Mouse (Mus musculus) neural tube, embryonic 14.5 days (tissue): Measurements from ENCODE around the gene Scel. TPM values are rescaled to one million over a fixed set of nuclear protein-coding genes. Genes with fewer than 3 reads are reported as not detected.

Experiments
- ATAC-seq: fragments of 200-750 bp; cut with Nextera tagmentation; 2 replicates; pipeline ENCODE4 v1.8.0; 2017; ENCODE audit warnings: low read depth, mild to moderate bottlenecking, moderate TSS enrichment, moderate library complexity
- H3K27ac ChIP-seq: fragments of 300-500 bp; sonication (generic); 2 replicates; pipeline ENCODE4 v1.5.1; 2014; ENCODE audit warnings: low read depth, mild to moderate bottlenecking, control low read depth, low read length, moderate library complexity, mixed read lengths
- H3K27me3 ChIP-seq: fragments of 300-500 bp; sonication (generic); 2 replicates; pipeline ENCODE4 v1.6.1; 2014; ENCODE audit warnings: low read length; ENCODE audit not compliant: control insufficient read depth, insufficient read depth
- H3K36me3 ChIP-seq: fragments of 300-500 bp; sonication (generic); 2 replicates; pipeline ENCODE4 v1.6.1; 2014; ENCODE audit warnings: low read length, mixed read lengths; ENCODE audit not compliant: control insufficient read depth, insufficient read depth
- H3K4me1 ChIP-seq: fragments of 300-500 bp; sonication (generic); 2 replicates; pipeline ENCODE4 v1.6.1; 2014; ENCODE audit warnings: low read length; ENCODE audit not compliant: control insufficient read depth, insufficient read depth
- H3K4me2 ChIP-seq: fragments of 300-500 bp; sonication (generic); 2 replicates; pipeline ENCODE4 v1.6.1; 2014; ENCODE audit warnings: mild to moderate bottlenecking, low read depth, low read length, control low read depth
- H3K4me3 ChIP-seq: fragments of 300-500 bp; sonication (generic); 2 replicates; pipeline ENCODE4 v1.5.1; 2014; ENCODE audit warnings: low read depth, low read length, control low read depth, mixed read lengths
- H3K9ac ChIP-seq: fragments of 300-500 bp; sonication (generic); replicated peaks from 2 replicates; pipeline ENCODE4 v1.6.1; 2014; ENCODE audit warnings: low read depth, mild to moderate bottlenecking, control low read depth, low read length, mixed read lengths
- H3K9me3 ChIP-seq: fragments of 300-500 bp; sonication (generic); 2 replicates; pipeline ENCODE4 v1.6.1; 2016; ENCODE audit warnings: low read length; ENCODE audit not compliant: control insufficient read depth
- WGBS: fragments of 180-500 bp; shearing (Covaris S2); extraction: QIAGEN DNeasy Blood & Tissue Kit; methylation state at CpG from one replicate; pipeline ENCODE4 v1.1.7; 2014; 5-methylcytosine and 5-hydroxymethylcytosine counted together
- polyA plus RNA-seq: library from polyadenylated mRNA; unstranded; fragments of >200 nt; fragmentation: Nextera tagmentation; extraction: Ambion mirVana; gene quantifications from 2 replicates; pipeline ENCODE4 v1.2.1, GENCODE M21; 2014

Gene Scel
- polyA plus RNA-seq, 1 experiment from 2014 or later = 0.13 TPM

GRCm38 (mm10) chr14:103619756-103620155 lies 106.6 kb downstream of the Scel start:
- Histone ChIP-seq H3K27me3 (no peaks in the 10 kb centered on the region), H3K4me1 (no peaks in the 10 kb centered on the region), H3K4me3 (no peak overlapping the region), H3K9ac (no peak overlapping the region), H3K4me2 (no peak overlapping the region), H3K27ac (no peak overlapping the region), H3K36me3 (no peaks in the 10 kb centered on the region), H3K9me3 (no peaks in the 10 kb centered on the region)
- ATAC-seq = no peak
- 92% methylated on average over 4 of the region's 4 CpGs for WGBS

GRCm38 (mm10) chr14:103621207-103621606 lies 108.1 kb downstream of the Scel start:
- Histone ChIP-seq H3K27me3 (no peaks in the 10 kb centered on the region), H3K36me3 (no peaks in the 10 kb centered on the region), H3K4me1 (no peaks in the 10 kb centered on the region), H3K9me3 (no peaks in the 10 kb centered on the region), H3K27ac (no peak overlapping the region), H3K9ac (no peak overlapping the region), H3K4me3 (no peak overlapping the region), H3K4me2 (no peak overlapping the region)
- WGBS = 88% methylated on average over 2 of the region's 2 CpGs
- no peak for ATAC-seq

GRCm38 (mm10) chr14:103626100-103626499 lies 113.0 kb downstream of the Scel start:
- Histone ChIP-seq H3K9me3 (no peaks in the 10 kb centered on the region), H3K27ac (no peak overlapping the region), H3K4me3 (no peak overlapping the region), H3K9ac (no peak overlapping the region), H3K4me1 (no peaks in the 10 kb centered on the region), H3K4me2 (no peak overlapping the region), H3K36me3 (no peaks in the 10 kb centered on the region), H3K27me3 (no peaks in the 10 kb centered on the region)
- WGBS = 96% methylated on average over 6 of the region's 6 CpGs
- no peak for ATAC-seq

- Histone ChIP-seq H3K27ac (no peak overlapping the region), H3K4me3 (no peak overlapping the region), H3K27me3 (no peaks in the 10 kb centered on the region), H3K9me3 (no peaks in the 10 kb centered on the region), H3K4me2 (no peak overlapping the region), H3K4me1 (no peaks in the 10 kb centered on the region), H3K9ac (no peak overlapping the region), H3K36me3 (no peaks in the 10 kb centered on the region)
- WGBS = 92% methylated on average over 7 of the region's 7 CpGs
- no peak for ATAC-seq
Measured at GRCm38 (mm10) chr14:103629639-103630364, 116.7 kb downstream of the Scel start.

- no peak for ATAC-seq
- no peaks in the 10 kb centered on the region for H3K36me3 ChIP-seq
- 87% methylated on average over 8 of the region's 8 CpGs for WGBS
- H3K4me3 ChIP-seq = no peak overlapping the region
- H3K4me1 ChIP-seq = no peaks in the 10 kb centered on the region
- H3K27ac ChIP-seq = no peak overlapping the region
- no peak overlapping the region for H3K4me2 ChIP-seq
- H3K9ac ChIP-seq = no peak overlapping the region
- no peaks in the 10 kb centered on the region for H3K27me3 ChIP-seq
- H3K9me3 ChIP-seq = no peaks in the 10 kb centered on the region
Measured at GRCm38 (mm10) chr14:103630545-103630944, 117.4 kb downstream of the Scel start.

- ATAC-seq = no peak
- H3K27me3 ChIP-seq = no peaks in the 10 kb centered on the region
- H3K36me3 ChIP-seq = no peaks in the 10 kb centered on the region
- WGBS = 20% methylated on average over 3 of the region's 3 CpGs
- no peaks in the 10 kb centered on the region for H3K9me3 ChIP-seq
- H3K4me2 ChIP-seq = no peak overlapping the region
- no peak overlapping the region for H3K9ac ChIP-seq
- H3K4me3 ChIP-seq = no peak overlapping the region
- H3K4me1 ChIP-seq = 0 out of 2 replicates have a peak, but pooled peaks cover 2% of the 10 kb centered on the region
- H3K27ac ChIP-seq = no peak overlapping the region
Measured at GRCm38 (mm10) chr14:103643933-103644332, 130.8 kb downstream of the Scel start.

- no peak overlapping the region for H3K9ac ChIP-seq
- 30% methylated on average over 2 of the region's 2 CpGs for WGBS
- peaks cover 17% of the 10 kb centered on the region for H3K4me1 ChIP-seq
- H3K27me3 ChIP-seq = peaks cover 3% of the 10 kb centered on the region; the same call in 1 of the 2 replicates
- ATAC-seq = no peak
- no peak overlapping the region for H3K4me3 ChIP-seq
- H3K36me3 ChIP-seq = no peaks in the 10 kb centered on the region
- no peaks in the 10 kb centered on the region for H3K9me3 ChIP-seq
- H3K4me2 ChIP-seq = no peak overlapping the region
- no peak overlapping the region for H3K27ac ChIP-seq
Measured at GRCm38 (mm10) chr14:103647981-103648380, 134.8 kb downstream of the Scel start.

- ATAC-seq = no peak
- Histone ChIP-seq H3K9me3 (no peaks in the 10 kb centered on the region), H3K4me3 (peak overlapping the region; percentile 8; the same call in 1 of the 2 replicates)
Measured at GRCm38 (mm10) chr14:103648623-103649255, 135.6 kb downstream of the Scel start.

GRCm38 (mm10) chr14:103649302-103649701 lies 136.2 kb downstream of the Scel start:
- Histone ChIP-seq H3K4me1 (peaks cover 28% of the 10 kb centered on the region), H3K27me3 (peaks cover 3% of the 10 kb centered on the region; the same call in 1 of the 2 replicates), H3K4me3 (peak overlapping the region; percentile 94; the same call in 1 of the 2 replicates), H3K9ac (no peak overlapping the region; the same call in 1 of the 2 replicates), H3K36me3 (no peaks in the 10 kb centered on the region), H3K27ac (peak overlapping the region; percentile 97; the same call in 1 of the 2 replicates), H3K9me3 (no peaks in the 10 kb centered on the region), H3K4me2 (peak overlapping the region; percentile 73)
- 29% methylated on average over 4 of the region's 4 CpGs for WGBS
- no peak for ATAC-seq

More at GRCm38 (mm10) chr14:103648623-103649255, 135.6 kb downstream of the Scel start:
- no peak overlapping the region for H3K27ac ChIP-seq
- peaks cover 23% of the 10 kb centered on the region for H3K4me1 ChIP-seq
- WGBS = 23% methylated on average over 12 of the region's 12 CpGs
- no peak overlapping the region for H3K9ac ChIP-seq
- H3K4me2 ChIP-seq = peak overlapping the region; percentile 30; the same call in 1 of the 2 replicates
- H3K36me3 ChIP-seq = no peaks in the 10 kb centered on the region
- H3K27me3 ChIP-seq = peaks cover 3% of the 10 kb centered on the region; the same call in 1 of the 2 replicates
